Mouse (Mus musculus) megakaryocyte, embryonic 14.5 days (primary cell): ENCODE data around the gene Slc38a11.

Experiments
- FLI1 ChIP-seq: IDR thresholded peaks from 2 replicates; pipeline ENCODE4 v1.6.1; 2012; ENCODE audit warnings: low read length, inconsistent platforms, mixed read lengths
- GATA1 ChIP-seq: IDR thresholded peaks from 3 replicates; pipeline ENCODE4 v1.6.1; 2012; ENCODE audit warnings: mixed read lengths, low read length, inconsistent platforms, borderline replicate concordance

DNA sequence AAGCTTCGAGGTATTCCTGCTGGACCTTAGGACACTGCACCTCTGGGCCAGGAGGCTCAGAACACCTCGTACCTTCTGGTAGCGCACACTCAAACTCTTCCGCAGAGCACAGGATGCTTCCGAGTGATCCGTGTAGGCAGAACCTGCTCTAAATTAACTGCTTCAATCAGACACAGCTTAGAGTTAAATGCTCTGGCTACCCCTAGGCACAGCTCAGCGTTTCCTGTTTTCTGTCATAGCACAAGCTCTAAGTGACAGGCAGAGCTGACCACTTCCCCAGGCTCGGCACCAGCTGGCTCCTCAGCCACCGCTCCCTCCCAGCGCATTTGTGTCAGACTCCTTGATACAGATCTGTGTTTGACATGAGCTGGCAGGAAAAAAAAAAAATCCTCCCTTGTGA, 21.8 kb downstream of the Slc38a11 start:
- TF ChIP-seq GATA1, result no peak
- TF ChIP-seq FLI1, result no peak
